Mouse (Mus musculus) hindbrain, postnatal 0 days (tissue): ENCODE measurements around the gene Sys1. TPM values are rescaled to one million over a fixed set of nuclear protein-coding genes. Genes with fewer than 3 reads are reported as not detected.

Source experiments
- ATAC-seq: fragments of 200-750 bp; cut with Nextera tagmentation; 2 replicates; pipeline ENCODE4 v1.8.0; 2017; ENCODE audit warnings: mild to moderate bottlenecking, moderate TSS enrichment, moderate library complexity
- DNase-seq: peaks from one replicate; pipeline ENCODE4 v3.0.0-alpha.2; 2015; ENCODE audit warnings: low spot score
- H3K27ac ChIP-seq: fragments of 300-500 bp; sonication (generic); 2 replicates; pipeline ENCODE4 v1.5.1; 2014; ENCODE audit warnings: mild to moderate bottlenecking
- H3K27me3 ChIP-seq: fragments of 300-500 bp; sonication (generic); 2 replicates; pipeline ENCODE4 v1.6.1; 2014; ENCODE audit warnings: low read length, mixed read lengths; ENCODE audit not compliant: insufficient read depth
- H3K36me3 ChIP-seq: fragments of 300-500 bp; sonication (generic); 2 replicates; pipeline ENCODE4 v1.6.1; 2014; ENCODE audit warnings: low read length, mixed read lengths; ENCODE audit not compliant: insufficient read depth
- H3K4me1 ChIP-seq: fragments of 300-500 bp; sonication (generic); 2 replicates; pipeline ENCODE4 v1.6.1; 2014; ENCODE audit warnings: antibody characterized with exemption, low read length, mixed read lengths; ENCODE audit not compliant: insufficient read depth
- H3K4me2 ChIP-seq: fragments of 300-500 bp; sonication (generic); 2 replicates; pipeline ENCODE4 v1.6.1; 2014; ENCODE audit warnings: low read depth, mild to moderate bottlenecking, low read length, moderate library complexity, mixed read lengths
- H3K4me3 ChIP-seq: fragments of 300-500 bp; sonication (generic); 2 replicates; pipeline ENCODE4 v1.5.1; 2014; ENCODE audit warnings: low read length
- H3K9ac ChIP-seq: fragments of 300-500 bp; sonication (generic); replicated peaks from 2 replicates; pipeline ENCODE4 v1.6.1; 2014; ENCODE audit warnings: mild to moderate bottlenecking, low read length, moderate library complexity, mixed read lengths
- H3K9me3 ChIP-seq: fragments of 300-500 bp; sonication (generic); 2 replicates; pipeline ENCODE4 v1.6.1; 2016; ENCODE audit warnings: low read length, mixed read lengths
- CTCF ChIP-seq: IDR thresholded peaks from 2 replicates; pipeline ENCODE4 v1.5.1; 2016; ENCODE audit warnings: antibody characterized with exemption, control low read depth, low read depth
- WGBS: fragments of 180-500 bp; shearing (Covaris S2); extraction: QIAGEN DNeasy Blood & Tissue Kit; methylation state at CpG from one replicate; pipeline ENCODE4 v1.1.7; 2014; 5-methylcytosine and 5-hydroxymethylcytosine counted together
- polyA plus RNA-seq: library from polyadenylated mRNA; unstranded; fragments of >200 nt; fragmentation: Nextera tagmentation; extraction: Ambion mirVana; gene quantifications from 2 replicates; pipeline ENCODE4 v1.2.1, GENCODE M21; 2015
- total RNA-seq: library from RNA; depleted of rRNA; stranded (reverse); fragments of >200 nt; gene quantifications from 2 replicates; pipeline ENCODE4 v1.2.3, GENCODE M21; 2014; rRNA removed

Gene Sys1
- total and polyA plus RNA-seq, 2 experiments from 2014 or later = 108 to 315 TPM

- no peaks in the 10 kb centered on the region for H3K36me3 ChIP-seq
- 78% methylated on average over 10 of the region's 10 CpGs for WGBS
- ATAC-seq (no peak), DNase-seq (no peak)
- H3K4me1 ChIP-seq = no peaks in the 10 kb centered on the region
- no peak overlapping the region for H3K4me3 ChIP-seq
- H3K27me3 ChIP-seq = 0 out of 2 replicates have a peak, but pooled peaks cover 3% of the 10 kb centered on the region
- H3K27ac ChIP-seq = no peak overlapping the region
- no peak for TF ChIP-seq CTCF
- no peak overlapping the region for H3K9ac ChIP-seq
- H3K9me3 ChIP-seq = 0 out of 2 replicates have a peak, but pooled peaks cover 2% of the 10 kb centered on the region
- H3K4me2 ChIP-seq = no peak overlapping the region
These were observed 66.6 kb downstream of the Sys1 start for GRCm38 (mm10) chr2:164523301-164523773.

GRCm38 (mm10) chr2:164528557-164528956 lies 71.8 kb downstream of the Sys1 start:
- ATAC-seq (no peak), DNase-seq (no peak)
- no peaks in the 10 kb centered on the region for H3K27me3 ChIP-seq
- H3K9me3 ChIP-seq = no peaks in the 10 kb centered on the region
- no peaks in the 10 kb centered on the region for H3K36me3 ChIP-seq
- H3K4me1 ChIP-seq = no peaks in the 10 kb centered on the region
- 75% methylated on average over 5 of the region's 5 CpGs for WGBS
- H3K4me2 ChIP-seq = no peak overlapping the region
- no peak overlapping the region for H3K9ac ChIP-seq
- no peak overlapping the region for H3K27ac ChIP-seq
- H3K4me3 ChIP-seq = no peak overlapping the region
- no peak for TF ChIP-seq CTCF

Other genes starting within 250 kb of the Sys1 start
- not detected in 2 replicates for gene Wfdc15b, start 235.3 kb upstream of the Sys1 start, total RNA-seq
- not detected in 2 replicates for gene Wfdc15b, start 235.3 kb upstream of the Sys1 start, polyA plus RNA-seq
- gene Svs2, start 218.5 kb upstream of the Sys1 start, total RNA-seq = not detected in 2 replicates
- gene Svs2, start 218.5 kb upstream of the Sys1 start, polyA plus RNA-seq = not detected in 2 replicates
- gene Svs3b, start 200.3 kb upstream of the Sys1 start, total RNA-seq = not detected in 2 replicates
- not detected in 2 replicates for gene Svs3b, start 200.3 kb upstream of the Sys1 start, polyA plus RNA-seq
- not detected in 2 replicates for gene Svs4, start 178.5 kb upstream of the Sys1 start, total RNA-seq
- gene Svs4, start 178.5 kb upstream of the Sys1 start, polyA plus RNA-seq = not detected in 2 replicates
- not detected in 2 replicates for gene Svs3a, start 167.7 kb upstream of the Sys1 start, total RNA-seq
- gene Svs3a, start 167.7 kb upstream of the Sys1 start, polyA plus RNA-seq = not detected in 2 replicates
- gene Svs6, start 140.2 kb upstream of the Sys1 start, total RNA-seq = not detected in 2 replicates
- gene Svs6, start 140.2 kb upstream of the Sys1 start, polyA plus RNA-seq = not detected in 2 replicates
- gene Svs5, start 124.2 kb upstream of the Sys1 start, total RNA-seq = not detected in 2 replicates
- gene Svs5, start 124.2 kb upstream of the Sys1 start, polyA plus RNA-seq = not detected in 2 replicates
- gene Slpi, start 67.9 kb upstream of the Sys1 start, total RNA-seq = 4.3 TPM in 1 of 2 replicates, not detected in the other
- gene Slpi, start 67.9 kb upstream of the Sys1 start, polyA plus RNA-seq = 0.40 and 0.82 TPM in 2 replicates
- 0.22 TPM in 1 of 2 replicates, not detected in the other for gene Rbpjl, start 53.8 kb upstream of the Sys1 start, total RNA-seq
- 0.14 and 0.21 TPM in 2 replicates for gene Rbpjl, start 53.8 kb upstream of the Sys1 start, polyA plus RNA-seq
- 4.9 and 8.2 TPM in 2 replicates for gene Matn4, start 51.8 kb upstream of the Sys1 start, total RNA-seq
- 4.7 and 5.0 TPM in 2 replicates for gene Matn4, start 51.8 kb upstream of the Sys1 start, polyA plus RNA-seq
- gene Sdc4, start 13.1 kb upstream of the Sys1 start, total RNA-seq = 31.1 and 34.1 TPM in 2 replicates
- gene Sdc4, start 13.1 kb upstream of the Sys1 start, polyA plus RNA-seq = 36.7 and 39.5 TPM in 2 replicates
- gene Gm20458, start 4.0 kb downstream of the Sys1 start, total RNA-seq = 34.4 and 36.9 TPM in 2 replicates
- gene Gm20458, start 4.0 kb downstream of the Sys1 start, polyA plus RNA-seq = 9.6 and 10.8 TPM in 2 replicates
- not detected in 2 replicates for gene Trp53tg5, start 16.8 kb downstream of the Sys1 start, total RNA-seq
- gene Trp53tg5, start 16.8 kb downstream of the Sys1 start, polyA plus RNA-seq = not detected in 2 replicates
- gene Dbndd2, start 29.1 kb downstream of the Sys1 start, total RNA-seq = 29.5 and 30.9 TPM in 2 replicates
- 37.2 and 38.0 TPM in 2 replicates for gene Dbndd2, start 29.1 kb downstream of the Sys1 start, polyA plus RNA-seq
- gene Pigt, start 40.6 kb downstream of the Sys1 start, total RNA-seq = 118 and 134 TPM in 2 replicates
- gene Pigt, start 40.6 kb downstream of the Sys1 start, polyA plus RNA-seq = 102 and 116 TPM in 2 replicates
- 1.5 and 2.7 TPM in 2 replicates for gene Wfdc2, start 105.4 kb downstream of the Sys1 start, total RNA-seq
- 3.1 and 4.5 TPM in 2 replicates for gene Wfdc2, start 105.4 kb downstream of the Sys1 start, polyA plus RNA-seq
- gene Spint3, start 116.5 kb downstream of the Sys1 start, total RNA-seq = not detected in 2 replicates
- not detected in 2 replicates for gene Spint3, start 116.5 kb downstream of the Sys1 start, polyA plus RNA-seq
- gene Wfdc6a, start 128.5 kb downstream of the Sys1 start, total RNA-seq = 0.31 TPM in 1 of 2 replicates, not detected in the other
- 0.19 and 0.77 TPM in 2 replicates for gene Wfdc6a, start 128.5 kb downstream of the Sys1 start, polyA plus RNA-seq
- not detected in 2 replicates for gene Eppin, start 136.6 kb downstream of the Sys1 start, total RNA-seq
- not detected in 2 replicates for gene Eppin, start 136.6 kb downstream of the Sys1 start, polyA plus RNA-seq
- not detected in 2 replicates for gene Wfdc6b, start 156.6 kb downstream of the Sys1 start, total RNA-seq
- gene Wfdc6b, start 156.6 kb downstream of the Sys1 start, polyA plus RNA-seq = not detected in 2 replicates
- not detected in 2 replicates for gene Wfdc8, start 156.7 kb downstream of the Sys1 start, total RNA-seq
- gene Wfdc8, start 156.7 kb downstream of the Sys1 start, polyA plus RNA-seq = not detected in 2 replicates
- not detected in 2 replicates for gene Wfdc16, start 181.8 kb downstream of the Sys1 start, total RNA-seq
- not detected in 2 replicates for gene Wfdc16, start 181.8 kb downstream of the Sys1 start, polyA plus RNA-seq
- not detected in 2 replicates for gene Wfdc10, start 199.1 kb downstream of the Sys1 start, total RNA-seq
- gene Wfdc10, start 199.1 kb downstream of the Sys1 start, polyA plus RNA-seq = 0.60 TPM in 1 of 2 replicates, not detected in the other
- gene Wfdc9, start 199.6 kb downstream of the Sys1 start, total RNA-seq = not detected in 2 replicates
- gene Wfdc9, start 199.6 kb downstream of the Sys1 start, polyA plus RNA-seq = not detected in 2 replicates
- not detected in 2 replicates for gene Wfdc11, start 217.1 kb downstream of the Sys1 start, total RNA-seq
- gene Wfdc11, start 217.1 kb downstream of the Sys1 start, polyA plus RNA-seq = not detected in 2 replicates
- gene Wfdc13, start 228.1 kb downstream of the Sys1 start, total RNA-seq = not detected in 2 replicates
- gene Wfdc13, start 228.1 kb downstream of the Sys1 start, polyA plus RNA-seq = not detected in 2 replicates
- not detected in 2 replicates for gene Spint4, start 241.5 kb downstream of the Sys1 start, total RNA-seq
- not detected in 2 replicates for gene Spint4, start 241.5 kb downstream of the Sys1 start, polyA plus RNA-seq